Mouse (Mus musculus): ENCODE measurements at regions not wholly inside any gene's neighbourhood (a gene's known extent, or its start where the extent isn't known, plus 50 kb on each side); places are given as distances from the start of the nearest gene placed in this dataset.

DNA sequence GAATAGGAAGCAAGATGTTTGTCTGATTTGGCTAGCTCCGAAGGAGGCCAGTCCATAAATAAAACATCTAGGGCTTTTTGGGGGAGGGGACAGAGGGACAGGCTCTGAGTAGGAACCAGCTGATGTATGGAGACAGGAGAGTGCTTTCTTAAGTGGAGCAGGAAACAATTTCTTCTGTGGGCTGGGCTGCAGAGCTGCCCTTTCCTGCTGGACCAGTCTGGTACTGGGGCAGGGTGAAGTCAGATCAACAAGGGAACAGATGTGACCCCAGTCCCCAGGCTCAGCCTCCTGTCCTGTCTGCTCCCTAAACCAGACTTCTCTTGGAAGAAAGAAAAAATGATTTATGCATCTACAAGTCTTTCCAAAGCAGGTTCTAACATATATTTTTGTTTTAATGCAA lies 633.6 kb downstream of the Dhx35 start:
- Histone ChIP-seq H3K4me3 (no peak overlapping the region), H3K4me1 (no peaks in the 10 kb centered on the region), H3K36me3 (no peaks in the 10 kb centered on the region), H3K27ac (no peak overlapping the region), H3K27me3 (no peaks in the 10 kb centered on the region), H3K9me3 (replicated peaks) (no peaks in the 10 kb centered on the region), H3K9ac (no peak overlapping the region), H3K4me2 (replicated peaks) (no peak overlapping the region)
- no peak for ATAC-seq (ENCODE audit: low FRiP score)
- 48% methylated on average over 1 of the region's 1 CpGs for WGBS

- H3K36me3 ChIP-seq = no peaks in the 10 kb centered on the region
- no peaks in the 10 kb centered on the region; the same call in 1 of the 2 replicates for H3K9me3 ChIP-seq (replicated peaks)
- no peak overlapping the region for H3K27ac ChIP-seq
- no peak overlapping the region for H3K4me2 ChIP-seq (replicated peaks)
- no peak overlapping the region for H3K9ac ChIP-seq
- no peaks in the 10 kb centered on the region for H3K27me3 ChIP-seq
- WGBS = 76% methylated on average over 5 of the region's 5 CpGs
- H3K4me1 ChIP-seq = no peaks in the 10 kb centered on the region
- ATAC-seq (ENCODE audit: low FRiP score) = no peak
- no peak overlapping the region for H3K4me3 ChIP-seq
These were observed 636.1 kb downstream of the Dhx35 start for GRCm38 (mm10) chr2:159430577-159431329.

DNA sequence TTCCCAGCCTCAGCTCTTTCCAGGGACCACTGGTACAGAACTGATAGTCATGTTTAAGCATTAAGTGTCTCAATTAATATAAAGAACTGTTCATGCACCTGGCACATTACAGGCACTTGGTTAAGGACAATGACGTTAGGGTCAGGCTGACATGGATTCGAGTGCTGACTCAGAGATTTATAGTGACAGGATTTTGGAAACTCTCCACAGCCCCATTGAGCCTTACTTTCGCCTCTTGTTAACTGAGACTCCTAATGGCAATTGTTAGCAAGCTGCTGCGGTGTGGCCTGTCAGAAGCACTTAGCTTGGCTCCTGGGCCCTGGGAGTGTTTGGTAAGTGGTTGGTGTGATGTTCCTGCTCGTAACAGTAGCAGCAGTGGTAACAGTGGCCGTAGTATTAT lies 644.4 kb downstream of the Dhx35 start:
- no peak for ATAC-seq (ENCODE audit: low FRiP score)
- H3K27me3 ChIP-seq = no peaks in the 10 kb centered on the region
- no peaks in the 10 kb centered on the region for H3K36me3 ChIP-seq
- H3K4me3 ChIP-seq = no peak overlapping the region
- H3K9ac ChIP-seq = no peak overlapping the region
- H3K4me1 ChIP-seq = no peaks in the 10 kb centered on the region
- 89% methylated on average over 6 of the region's 6 CpGs for WGBS
- no peak overlapping the region for H3K4me2 ChIP-seq (replicated peaks)
- no peaks in the 10 kb centered on the region; the same call in 1 of the 2 replicates for H3K9me3 ChIP-seq (replicated peaks)
- H3K27ac ChIP-seq = no peak overlapping the region

- WGBS = 22% methylated on average over 8 of the region's 8 CpGs
- no peaks in the 10 kb centered on the region for H3K9me3 ChIP-seq (replicated peaks)
These were observed 649.0 kb downstream of the Dhx35 start for GRCm38 (mm10) chr2:159443581-159443980.

GRCm38 (mm10) chr2:159446434-159446833 lies 651.8 kb downstream of the Dhx35 start:
- Histone ChIP-seq H3K36me3 (no peaks in the 10 kb centered on the region), H3K4me2 (replicated peaks) (no peak overlapping the region), H3K27me3 (no peaks in the 10 kb centered on the region), H3K4me3 (no peak overlapping the region), H3K27ac (no peak overlapping the region), H3K9ac (no peak overlapping the region), H3K9me3 (replicated peaks) (no peaks in the 10 kb centered on the region), H3K4me1 (no peaks in the 10 kb centered on the region)
- WGBS = 73% methylated on average over 5 of the region's 5 CpGs
- no peak for ATAC-seq (ENCODE audit: low FRiP score)

More at GRCm38 (mm10) chr2:159443581-159443980, 649.0 kb downstream of the Dhx35 start:
- H3K27ac ChIP-seq = no peak overlapping the region
- no peak overlapping the region for H3K4me3 ChIP-seq
- no peaks in the 10 kb centered on the region for H3K27me3 ChIP-seq
- no peaks in the 10 kb centered on the region for H3K36me3 ChIP-seq
- H3K9ac ChIP-seq = no peak overlapping the region
- H3K4me1 ChIP-seq = no peaks in the 10 kb centered on the region
- H3K4me2 ChIP-seq (replicated peaks) = no peak overlapping the region
- ATAC-seq (ENCODE audit: low FRiP score) = no peak

- 84% methylated on average over 5 of the region's 5 CpGs for WGBS
- H3K4me1 ChIP-seq = no peaks in the 10 kb centered on the region
- ATAC-seq (ENCODE audit: low FRiP score) = no peak
- no peak overlapping the region for H3K4me3 ChIP-seq
- no peaks in the 10 kb centered on the region for H3K9me3 ChIP-seq (replicated peaks)
- no peaks in the 10 kb centered on the region for H3K27me3 ChIP-seq
- H3K9ac ChIP-seq = no peak overlapping the region
- no peak overlapping the region for H3K4me2 ChIP-seq (replicated peaks)
- no peak overlapping the region for H3K27ac ChIP-seq
- H3K36me3 ChIP-seq = no peaks in the 10 kb centered on the region
These were observed 652.3 kb downstream of the Dhx35 start for GRCm38 (mm10) chr2:159446886-159447285.

GRCm38 (mm10) chr2:159448976-159449375 lies 654.4 kb downstream of the Dhx35 start:
- Histone ChIP-seq H3K9ac (no peak overlapping the region), H3K36me3 (no peaks in the 10 kb centered on the region), H3K4me1 (no peaks in the 10 kb centered on the region), H3K27ac (no peak overlapping the region), H3K27me3 (no peaks in the 10 kb centered on the region), H3K4me3 (no peak overlapping the region), H3K4me2 (replicated peaks) (no peak overlapping the region), H3K9me3 (replicated peaks) (no peaks in the 10 kb centered on the region)
- 93% methylated on average over 5 of the region's 5 CpGs for WGBS
- no peak for ATAC-seq (ENCODE audit: low FRiP score)

GRCm38 (mm10) chr2:159451439-159451838 lies 656.8 kb downstream of the Dhx35 start:
- Histone ChIP-seq H3K9ac (no peak overlapping the region), H3K4me1 (no peaks in the 10 kb centered on the region), H3K27me3 (no peaks in the 10 kb centered on the region), H3K9me3 (replicated peaks) (no peaks in the 10 kb centered on the region), H3K27ac (no peak overlapping the region), H3K4me2 (replicated peaks) (no peak overlapping the region), H3K36me3 (no peaks in the 10 kb centered on the region), H3K4me3 (no peak overlapping the region)
- ATAC-seq (ENCODE audit: low FRiP score) = no peak
- WGBS = 77% methylated on average over 9 of the region's 9 CpGs

GRCm38 (mm10) chr2:159481399-159482080 lies 686.9 kb downstream of the Dhx35 start:
- no peak overlapping the region for H3K27ac ChIP-seq
- WGBS = 67% methylated on average over 6 of the region's 6 CpGs
- no peaks in the 10 kb centered on the region for H3K36me3 ChIP-seq
- no peak for ATAC-seq (ENCODE audit: low FRiP score)
- H3K9me3 ChIP-seq (replicated peaks) = no peaks in the 10 kb centered on the region
- no peak overlapping the region for H3K4me2 ChIP-seq (replicated peaks)
- no peak overlapping the region for H3K9ac ChIP-seq
- no peaks in the 10 kb centered on the region for H3K4me1 ChIP-seq
- no peak overlapping the region for H3K4me3 ChIP-seq
- no peaks in the 10 kb centered on the region for H3K27me3 ChIP-seq

DNA sequence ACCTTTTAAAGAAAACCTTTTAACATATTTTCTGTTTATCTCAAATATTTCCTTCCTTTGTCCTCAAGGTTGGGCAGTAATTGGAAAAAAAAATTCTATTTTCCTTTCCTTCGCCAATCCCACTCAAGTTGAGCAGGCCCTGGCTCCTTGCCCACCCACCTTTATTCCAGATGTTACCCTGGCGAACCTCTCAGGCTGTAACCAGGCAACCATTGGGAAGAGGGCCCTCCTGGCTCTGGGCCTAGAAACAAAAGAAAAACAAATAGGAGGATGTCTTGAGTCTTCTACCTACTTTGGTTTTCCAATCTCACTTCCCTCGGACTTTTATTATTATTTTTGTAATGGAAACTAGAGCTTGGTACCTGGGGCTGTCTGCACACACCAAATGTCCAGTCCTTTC lies 696.5 kb downstream of the Dhx35 start:
- no peak for ATAC-seq (ENCODE audit: low FRiP score)
- 54% methylated on average over 3 of the region's 3 CpGs for WGBS
- Histone ChIP-seq H3K27me3 (no peaks in the 10 kb centered on the region), H3K9ac (no peak overlapping the region), H3K4me3 (no peak overlapping the region), H3K4me1 (no peaks in the 10 kb centered on the region), H3K36me3 (no peaks in the 10 kb centered on the region), H3K27ac (no peak overlapping the region), H3K9me3 (replicated peaks) (no peaks in the 10 kb centered on the region), H3K4me2 (replicated peaks) (no peak overlapping the region)

GRCm38 (mm10) chr2:159498691-159499090 lies 704.1 kb downstream of the Dhx35 start:
- no peak overlapping the region for H3K4me2 ChIP-seq (replicated peaks)
- no peaks in the 10 kb centered on the region for H3K4me1 ChIP-seq
- ATAC-seq (ENCODE audit: low FRiP score) = no peak
- WGBS = 59% methylated on average over 2 of the region's 2 CpGs
- H3K36me3 ChIP-seq = no peaks in the 10 kb centered on the region
- H3K9me3 ChIP-seq (replicated peaks) = no peaks in the 10 kb centered on the region
- no peak overlapping the region for H3K4me3 ChIP-seq
- no peaks in the 10 kb centered on the region for H3K27me3 ChIP-seq
- H3K27ac ChIP-seq = no peak overlapping the region
- H3K9ac ChIP-seq = no peak overlapping the region

DNA sequence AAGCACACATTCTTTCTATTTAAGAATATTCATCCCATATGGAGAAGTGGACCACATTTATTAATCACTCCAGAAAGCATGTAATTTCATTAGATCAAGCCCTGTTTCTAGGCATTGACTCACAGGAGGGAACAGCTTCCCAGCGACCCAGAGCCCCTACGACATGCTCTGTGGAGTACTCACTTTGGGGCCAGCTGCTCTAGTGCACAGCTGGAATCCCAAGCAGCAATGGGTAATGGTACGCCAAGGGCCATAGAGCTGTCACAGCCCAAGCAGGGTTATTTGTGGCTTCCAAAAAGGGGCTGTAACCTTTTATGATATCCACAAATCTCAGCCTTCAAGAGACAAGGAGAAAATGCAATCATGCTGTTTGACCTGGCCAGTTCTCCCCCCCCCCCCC lies 706.4 kb downstream of the Dhx35 start:
- no peak overlapping the region for H3K4me2 ChIP-seq (replicated peaks)
- no peak overlapping the region for H3K27ac ChIP-seq
- no peaks in the 10 kb centered on the region for H3K9me3 ChIP-seq (replicated peaks)
- H3K27me3 ChIP-seq = no peaks in the 10 kb centered on the region
- no peak overlapping the region for H3K9ac ChIP-seq
- H3K4me1 ChIP-seq = no peaks in the 10 kb centered on the region
- H3K36me3 ChIP-seq = no peaks in the 10 kb centered on the region
- no peak for ATAC-seq (ENCODE audit: low FRiP score)
- WGBS = 35% methylated on average over 3 of the region's 3 CpGs
- no peak overlapping the region for H3K4me3 ChIP-seq

- Histone ChIP-seq H3K27ac (no peak overlapping the region), H3K4me2 (replicated peaks) (no peak overlapping the region), H3K36me3 (no peaks in the 10 kb centered on the region), H3K4me3 (no peak overlapping the region), H3K4me1 (no peaks in the 10 kb centered on the region), H3K9ac (no peak overlapping the region), H3K27me3 (no peaks in the 10 kb centered on the region), H3K9me3 (replicated peaks) (no peaks in the 10 kb centered on the region)
- no peak for ATAC-seq (ENCODE audit: low FRiP score)
- WGBS = 69% methylated on average over 4 of the region's 4 CpGs
These were observed 724.5 kb downstream of the Dhx35 start for GRCm38 (mm10) chr2:159519066-159519465.
